Mouse (Mus musculus) hindbrain, embryonic 11.5 days (tissue): ENCODE data around the gene Rps4x. TPM values are rescaled to one million over a fixed set of nuclear protein-coding genes. Genes with fewer than 3 reads are reported as not detected.
"Not testable (repeated sequence)": the region's sequence is repeated elsewhere in the genome, so short reads cannot be mapped to it uniquely, and the experiment has no call there.

ENCODE experiments used
- ATAC-seq: fragments of 200-750 bp; cut with Nextera tagmentation; 2 replicates; pipeline ENCODE4 v1.8.0; 2017; ENCODE audit warnings: mild to moderate bottlenecking, moderate TSS enrichment, moderate library complexity; ENCODE audit not compliant: low FRiP score
- DNase-seq: peaks from one replicate; pipeline ENCODE4 v3.0.0-alpha.2; 2015; ENCODE audit warnings: low spot score
- H3K27ac ChIP-seq: fragments of 300-500 bp; sonication (generic); 2 replicates; pipeline ENCODE4 v1.5.1; 2014; ENCODE audit warnings: mild to moderate bottlenecking, low read depth, low read length
- H3K27me3 ChIP-seq: fragments of 300-500 bp; sonication (generic); 2 replicates; pipeline ENCODE4 v1.6.1; 2014; ENCODE audit warnings: mild to moderate bottlenecking, low read length, moderate library complexity, mixed read lengths; ENCODE audit not compliant: control insufficient read depth, insufficient read depth
- H3K36me3 ChIP-seq: fragments of 300-500 bp; sonication (generic); 2 replicates; pipeline ENCODE4 v1.6.1; 2014; ENCODE audit warnings: mild to moderate bottlenecking, low read length, moderate library complexity, mixed read lengths; ENCODE audit not compliant: control insufficient read depth, insufficient read depth
- H3K4me1 ChIP-seq: fragments of 300-500 bp; sonication (generic); replicated peaks from 2 replicates; pipeline ENCODE4 v1.6.1; 2014; ENCODE audit warnings: low read length, mixed read lengths; ENCODE audit not compliant: control insufficient read depth, insufficient read depth
- H3K4me2 ChIP-seq: fragments of 300-500 bp; sonication (generic); replicated peaks from 2 replicates; pipeline ENCODE4 v1.6.1; 2014; ENCODE audit warnings: mild to moderate bottlenecking, low read depth, low read length
- H3K4me3 ChIP-seq: fragments of 300-500 bp; sonication (generic); 2 replicates; pipeline ENCODE4 v1.5.1; 2014; ENCODE audit warnings: low read depth, low read length
- H3K9ac ChIP-seq: fragments of 300-500 bp; sonication (generic); 2 replicates; pipeline ENCODE4 v1.6.1; 2014; ENCODE audit warnings: low read depth, low read length
- H3K9me3 ChIP-seq: fragments of 300-500 bp; sonication (generic); 2 replicates; pipeline ENCODE4 v1.6.1; 2016; ENCODE audit warnings: low read length; ENCODE audit not compliant: control insufficient read depth
- WGBS: fragments of 180-500 bp; shearing (Covaris S2); extraction: QIAGEN DNeasy Blood & Tissue Kit; methylation state at CpG from one replicate; pipeline ENCODE4 v1.1.7; 2014; 5-methylcytosine and 5-hydroxymethylcytosine counted together
- polyA plus RNA-seq: library from polyadenylated mRNA; unstranded; fragments of >200 nt; fragmentation: Nextera tagmentation; extraction: Ambion mirVana; gene quantifications from 2 replicates; pipeline ENCODE4 v1.2.1, GENCODE M21; 2014

Gene Rps4x
- polyA plus RNA-seq: 644 and 684 TPM in 2 replicates

DNA sequence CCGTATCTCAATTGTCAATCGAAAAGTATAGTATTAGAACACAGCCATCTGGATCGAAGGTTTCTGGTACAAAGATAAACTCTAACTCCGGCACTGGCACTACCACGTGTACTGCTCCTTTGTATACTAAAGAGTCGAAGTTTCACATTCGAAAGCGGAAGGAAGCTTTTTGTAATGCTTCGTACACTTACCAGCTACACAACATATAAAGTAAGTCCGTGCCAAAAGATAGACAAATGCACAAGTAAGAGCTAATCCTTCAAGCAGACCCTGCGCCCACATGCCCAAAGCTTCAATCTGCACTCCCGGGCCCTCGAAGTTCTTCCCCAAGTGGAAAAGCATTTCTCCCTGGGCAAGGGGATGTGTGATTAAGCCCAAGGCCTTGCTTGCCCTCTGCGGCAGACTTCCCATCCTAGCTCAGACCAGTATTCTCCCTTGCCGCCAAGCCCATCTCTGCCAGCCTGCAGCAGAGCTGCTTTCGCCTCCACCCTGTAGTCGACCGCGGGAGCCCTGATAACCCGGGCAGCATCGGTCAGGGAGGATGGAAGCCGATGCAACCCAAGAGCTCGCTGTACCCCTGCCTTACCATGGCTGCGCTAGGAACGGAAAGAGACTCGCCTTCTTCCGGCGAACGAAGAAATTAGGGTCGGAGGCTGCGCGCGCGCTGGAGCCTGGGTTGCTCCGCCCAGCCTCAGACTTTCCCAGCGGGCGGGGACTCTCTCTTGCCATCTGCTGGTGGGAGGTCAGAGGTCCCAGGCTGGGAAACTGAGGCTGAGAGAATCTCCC is at the start of gene Rps4x:
Rps4x (minus strand) TSS at position 683 of the 786 bp plus-strand sequence.
- H3K27me3 ChIP-seq: no peaks in the 10 kb centered on the region
- H3K4me1 ChIP-seq: no peaks in the 10 kb centered on the region
- peak within 1 kb of the TSS; percentile 75 for H3K27ac ChIP-seq
- peak within 1 kb of the TSS; percentile 48 for H3K4me2 ChIP-seq
- DNase-seq (peak; percentile 81), ATAC-seq (peak; percentile 92)
- WGBS: 15% methylated on average over 37 of the region's 37 CpGs
- peak within 1 kb of the TSS; percentile 55 for H3K4me3 ChIP-seq
- H3K9me3 ChIP-seq: no peaks in the 10 kb centered on the region
- H3K36me3 ChIP-seq: 0 out of 2 replicates have a peak, but pooled peaks cover 2% of the 10 kb centered on the region
- H3K9ac ChIP-seq: peak within 1 kb of the TSS; percentile 81

DNA sequence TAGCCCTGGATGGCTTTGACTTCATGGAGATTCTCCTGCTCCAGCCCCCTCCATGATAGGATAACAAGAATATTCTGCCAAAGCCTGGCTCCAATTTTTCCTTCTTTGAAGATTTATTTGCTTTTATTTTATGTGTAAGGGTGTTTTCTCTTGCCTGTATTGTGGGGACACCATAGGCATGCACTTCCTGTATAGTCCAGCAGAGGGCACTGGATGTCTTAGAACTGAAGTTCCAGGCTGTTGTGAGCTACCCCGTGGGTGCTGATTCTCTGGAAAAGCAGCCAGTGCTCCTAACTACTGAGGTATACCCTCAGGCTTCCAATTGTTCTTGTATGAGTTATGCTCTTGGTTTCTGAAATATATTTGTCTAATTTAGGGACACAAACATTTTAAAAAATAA is 29.9 kb upstream of the Rps4x start:
- DNase-seq: peak; percentile 54
- H3K4me2 ChIP-seq: no peak overlapping the region
- no peaks in the 10 kb centered on the region for H3K36me3 ChIP-seq
- H3K4me1 ChIP-seq: no peaks in the 10 kb centered on the region
- WGBS: 0% methylated on average over 1 of the region's 1 CpGs
- no peaks in the 10 kb centered on the region for H3K27me3 ChIP-seq
- no peak overlapping the region for H3K9ac ChIP-seq
- H3K4me3 ChIP-seq: no peak overlapping the region
- no peak overlapping the region for H3K27ac ChIP-seq
- no peak for ATAC-seq
- H3K9me3 ChIP-seq: no peaks in the 10 kb centered on the region

DNA sequence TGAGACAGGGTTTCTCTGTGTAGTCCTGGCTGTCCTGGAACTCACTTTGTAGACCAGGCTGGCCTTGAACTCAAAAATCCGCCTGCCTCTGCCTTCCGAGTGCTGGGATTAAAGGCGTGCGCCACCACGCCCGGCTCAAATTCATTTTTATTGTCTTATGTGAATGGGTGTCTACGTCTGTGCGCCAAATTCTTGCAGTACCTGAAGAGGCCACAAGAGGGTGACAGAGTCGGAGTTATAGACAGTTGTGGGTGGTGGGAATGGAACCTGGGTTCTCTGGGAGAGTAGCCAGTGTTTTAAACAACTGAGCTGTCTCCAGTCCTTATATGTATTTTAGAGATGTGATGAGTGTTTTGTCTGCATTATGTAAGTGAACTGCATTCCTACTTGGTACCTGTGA is 26.2 kb upstream of the Rps4x start:
- not testable (repeated sequence) for H3K4me1 ChIP-seq, H3K36me3 ChIP-seq, H3K27me3 ChIP-seq, H3K4me3 ChIP-seq, H3K27ac ChIP-seq, H3K9ac ChIP-seq, H3K9me3 ChIP-seq, H3K4me2 ChIP-seq, ATAC-seq
- 36% methylated on average over 9 of the region's 9 CpGs for WGBS
- DNase-seq: peak; percentile 52

DNA sequence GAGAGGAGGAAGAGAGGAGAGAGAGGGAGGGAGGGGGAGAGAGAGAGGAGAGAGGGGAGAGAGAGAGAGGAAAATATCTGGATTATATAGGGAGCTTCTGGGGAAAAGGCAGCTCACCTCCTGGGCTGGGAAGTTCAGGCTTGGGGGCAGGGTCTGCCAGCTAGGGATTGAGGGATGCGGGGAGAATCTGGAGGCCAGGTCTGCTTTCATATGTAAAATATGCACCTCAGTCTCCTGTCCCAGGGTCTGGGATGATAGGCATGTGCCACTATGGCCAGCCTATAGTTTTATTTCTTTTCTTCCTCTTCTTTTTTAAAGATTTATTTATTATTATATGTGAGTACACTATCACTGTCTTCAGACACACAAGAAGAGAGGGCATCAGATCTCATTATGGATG is 1.6 kb upstream of the Rps4x start:
- H3K9me3 ChIP-seq: no peaks in the 10 kb centered on the region
- no peak overlapping the region for H3K4me2 ChIP-seq
- WGBS: 38% methylated on average over 1 of the region's 1 CpGs
- H3K4me1 ChIP-seq: no peaks in the 10 kb centered on the region
- no peak overlapping the region for H3K27ac ChIP-seq
- no peak overlapping the region for H3K4me3 ChIP-seq
- no peak overlapping the region for H3K9ac ChIP-seq
- no peaks in the 10 kb centered on the region for H3K36me3 ChIP-seq
- DNase-seq (no peak), ATAC-seq (no peak)
- H3K27me3 ChIP-seq: no peaks in the 10 kb centered on the region

DNA sequence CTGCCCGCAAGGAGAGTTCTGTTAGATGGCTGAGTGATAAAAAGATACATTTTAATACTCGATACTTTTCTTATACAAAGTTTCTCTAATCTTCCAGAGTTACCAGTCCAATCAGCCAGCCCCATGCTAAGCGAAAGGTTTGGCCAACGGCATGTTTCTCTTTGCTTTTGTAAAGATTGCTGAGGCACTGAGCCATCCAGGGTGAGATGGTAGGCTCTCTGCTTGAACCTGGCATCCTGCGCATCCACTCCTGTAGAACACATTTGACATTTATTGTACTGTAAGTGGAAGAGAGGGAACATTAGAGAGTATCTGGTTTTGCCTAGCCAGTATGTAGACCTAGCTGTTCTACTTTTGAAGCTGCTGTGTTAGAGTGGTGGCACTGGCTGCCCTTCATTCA is 387 bp upstream of the Rps4x start:
- ATAC-seq (peak; percentile 43; the same call in 1 of the 2 replicates), DNase-seq (no peak)
- 43% methylated on average over 5 of the region's 5 CpGs for WGBS
- Histone ChIP-seq H3K27ac (no peak overlapping the region), H3K9me3 (no peaks in the 10 kb centered on the region), H3K4me3 (no peak overlapping the region), H3K9ac (no peak overlapping the region), H3K4me1 (no peaks in the 10 kb centered on the region), H3K27me3 (no peaks in the 10 kb centered on the region), H3K36me3 (no peaks in the 10 kb centered on the region), H3K4me2 (no peak overlapping the region)

DNA sequence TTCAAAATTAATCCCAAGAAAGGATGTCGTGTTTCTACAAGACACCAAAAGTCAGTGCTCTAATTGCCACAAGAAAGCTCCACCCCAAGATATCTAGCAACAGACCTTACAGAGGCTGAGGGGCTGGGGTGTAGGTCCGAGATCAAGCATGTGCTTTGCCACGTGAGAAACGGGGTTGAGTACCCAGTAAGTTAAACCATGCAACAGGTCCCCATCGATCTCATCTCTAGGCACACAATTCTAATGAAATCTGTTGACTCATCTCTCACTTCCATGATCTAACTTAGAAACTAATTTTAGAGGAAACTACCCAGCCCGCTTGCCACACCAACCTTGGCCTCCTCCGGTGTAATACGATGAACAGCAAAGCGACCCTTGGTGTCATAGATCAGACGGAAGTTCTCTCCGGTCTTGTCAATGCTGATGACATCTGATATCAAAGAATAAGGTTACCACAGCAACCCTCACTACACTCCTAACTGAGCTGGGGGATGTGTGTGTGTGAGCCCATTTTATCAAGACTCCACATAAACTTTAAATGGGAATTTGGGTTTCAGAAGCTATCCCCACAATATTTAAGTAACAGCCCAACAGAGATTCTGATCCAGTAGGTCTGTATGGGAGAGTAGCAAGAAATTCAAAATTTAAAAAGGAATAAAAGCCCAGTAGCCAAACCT is 2.0 kb downstream of the Rps4x start:
- Histone ChIP-seq H3K4me1 (no peaks in the 10 kb centered on the region), H3K27me3 (no peaks in the 10 kb centered on the region), H3K4me2 (peak overlapping the region; percentile 48), H3K4me3 (peak overlapping the region; percentile 55), H3K9ac (peak overlapping the region; percentile 11; the same call in 1 of the 2 replicates), H3K9me3 (no peaks in the 10 kb centered on the region), H3K36me3 (0 out of 2 replicates have a peak, but pooled peaks cover 2% of the 10 kb centered on the region), H3K27ac (no peak overlapping the region)
- WGBS: 48% methylated on average over 11 of the region's 11 CpGs
- DNase-seq: no peak
- no peak for ATAC-seq

DNA sequence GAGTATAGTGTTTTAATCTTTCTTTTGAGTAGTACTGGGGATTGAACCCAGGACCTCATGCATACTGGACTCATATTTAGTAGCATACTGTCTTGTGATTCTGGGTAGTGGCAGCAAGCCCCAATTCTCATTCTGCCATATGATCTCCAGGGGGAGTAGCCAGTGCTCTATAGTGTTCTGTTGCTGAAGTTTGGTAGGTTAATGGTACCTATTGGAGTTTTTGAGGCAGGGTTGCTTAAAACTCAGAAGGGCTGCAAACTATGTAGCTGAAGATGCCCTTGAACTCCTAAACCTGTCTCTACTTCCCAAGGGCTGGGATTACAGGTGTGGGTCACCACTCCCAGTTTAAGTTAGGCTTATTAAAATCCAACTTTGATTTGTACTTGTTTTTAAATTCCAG is 6.6 kb downstream of the Rps4x start:
- Histone ChIP-seq H3K9ac (no peak overlapping the region), H3K4me3 (no peak overlapping the region), H3K36me3 (0 out of 2 replicates have a peak, but pooled peaks cover 2% of the 10 kb centered on the region), H3K27ac (no peak overlapping the region), H3K27me3 (no peaks in the 10 kb centered on the region), H3K4me2 (no peak overlapping the region), H3K4me1 (no peaks in the 10 kb centered on the region), H3K9me3 (no peaks in the 10 kb centered on the region)
- DNase-seq: no peak
- no peak for ATAC-seq

DNA sequence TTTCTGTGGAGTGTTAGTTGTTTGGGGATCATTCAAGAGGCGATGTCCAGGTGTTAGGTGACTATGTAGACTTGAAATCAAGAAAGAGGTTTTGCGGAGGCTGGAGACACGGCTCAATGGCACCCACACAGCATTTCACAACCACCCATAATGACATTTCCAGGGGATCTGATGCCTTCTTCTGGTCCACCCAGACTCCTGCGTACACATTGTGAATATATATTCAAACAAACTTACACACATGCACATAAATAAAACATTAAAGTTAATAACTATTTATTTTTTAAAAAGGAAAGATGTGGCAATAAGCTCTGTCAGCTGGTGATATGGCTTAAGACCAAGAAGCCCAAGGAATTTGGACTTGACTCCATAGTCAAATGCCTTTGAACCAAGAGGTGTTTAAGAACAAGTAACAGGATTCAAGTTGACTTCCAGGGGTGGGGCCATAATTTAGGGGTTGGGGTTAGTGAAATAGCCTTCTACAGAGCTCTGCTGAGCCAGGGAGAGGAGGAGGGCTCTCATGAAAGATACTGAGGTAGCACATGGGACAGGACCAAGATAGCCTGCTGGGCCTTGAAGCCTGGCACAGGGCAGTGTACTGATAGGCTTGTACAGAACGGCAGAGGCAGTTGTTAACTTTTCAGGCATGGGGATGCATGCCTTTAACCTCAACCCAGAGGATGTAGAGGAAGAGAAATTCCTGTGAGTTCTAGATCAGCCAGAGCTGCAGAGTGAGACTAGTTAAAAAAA is 13.5 kb downstream of the Rps4x start:
- Histone ChIP-seq H3K4me3 (no peak overlapping the region), H3K9me3 (no peaks in the 10 kb centered on the region), H3K27me3 (no peaks in the 10 kb centered on the region), H3K36me3 (no peaks in the 10 kb centered on the region), H3K27ac (no peak overlapping the region), H3K9ac (no peak overlapping the region), H3K4me1 (no peaks in the 10 kb centered on the region), H3K4me2 (no peak overlapping the region)
- no peak for ATAC-seq
- DNase-seq: no peak
- WGBS: 90% methylated on average over 5 of the region's 5 CpGs
